Mouse (Mus musculus): Measurements from ENCODE around the gene Slc30a2. TPM values are rescaled to one million over a fixed set of nuclear protein-coding genes. Genes with fewer than 3 reads are reported as not detected.

Slc30a2 gene
- polyA plus RNA-seq, 1 experiment from 2014 or later: 0.05 TPM

- Histone ChIP-seq H3K36me3 (ENCODE audit: control insufficient read depth, insufficient read depth, low read length) (no peaks in the 10 kb centered on the region), H3K27me3 (replicated peaks; ENCODE audit: control insufficient read depth, insufficient read depth, low read length) (no peaks in the 10 kb centered on the region), H3K4me3 (ENCODE audit: low read depth, low read length) (no peak overlapping the region), H3K4me2 (ENCODE audit: low read length) (peak overlapping the region; percentile 64; the same call in 1 of the 2 replicates), H3K27ac (ENCODE audit: low read depth, low read length) (no peak overlapping the region), H3K9me3 (replicated peaks; ENCODE audit: control insufficient read depth, low read length) (no peaks in the 10 kb centered on the region), H3K9ac (ENCODE audit: low read length) (no peak overlapping the region), H3K4me1 (ENCODE audit: control insufficient read depth, insufficient read depth, low read length) (peaks cover 8% of the 10 kb centered on the region)
- ATAC-seq: no peak
- WGBS: 95% methylated on average over 7 of the region's 7 CpGs
- DNase-seq (ENCODE audit: low spot score): no peak
Observed at GRCm38 (mm10) chr4:134395142-134395541, 52.2 kb downstream of the Slc30a2 start.

DNA sequence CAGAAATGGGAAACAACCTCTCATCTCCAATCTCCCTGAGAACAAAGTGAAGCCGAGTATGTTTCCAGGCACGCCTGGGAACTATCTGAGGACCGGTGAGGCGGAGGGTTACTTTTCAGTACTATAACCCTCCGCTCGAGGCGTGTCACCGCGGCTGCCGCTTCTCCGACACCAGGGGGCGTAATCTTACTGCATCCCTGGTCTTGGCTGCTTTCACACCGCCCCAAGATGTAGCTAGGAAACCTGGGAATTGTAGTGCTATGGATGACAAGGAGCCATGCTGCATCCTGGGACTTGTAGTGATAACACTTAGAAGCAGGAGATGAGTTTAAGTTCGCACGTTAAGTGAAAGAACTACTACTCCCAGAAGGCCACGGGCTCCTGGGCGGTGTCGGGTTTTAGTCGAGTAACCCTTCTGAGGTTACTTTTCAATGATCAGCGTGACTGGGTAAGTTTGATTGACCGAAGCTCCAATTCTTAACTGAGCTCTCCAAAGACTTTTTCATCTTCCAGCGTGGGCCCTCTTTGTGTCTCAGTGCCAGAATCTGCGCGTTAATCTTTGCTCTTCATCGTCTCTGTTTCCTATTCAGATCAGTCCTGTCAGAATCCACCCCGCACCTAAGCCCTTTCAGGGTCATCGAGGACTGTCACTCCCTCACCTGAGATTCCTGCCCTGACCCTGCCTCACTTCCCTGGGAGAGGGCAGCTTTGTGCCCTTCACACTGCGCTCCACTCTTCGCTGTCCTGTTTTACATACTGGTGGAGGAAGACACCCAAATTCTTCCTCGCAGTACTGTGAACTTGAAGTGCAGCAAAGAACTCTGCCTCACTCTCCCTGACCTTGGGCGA lies 53.2 kb downstream of the Slc30a2 start, which contains the start of gene Pafah2:
Pafah2 (plus strand) TSS at position 344 of the 849 bp plus-strand sequence.
- Histone ChIP-seq H3K4me3 (ENCODE audit: low read depth, low read length) (peak within 1 kb of the TSS; percentile 46), H3K9ac (ENCODE audit: low read length) (peak within 1 kb of the TSS; percentile 68), H3K4me1 (ENCODE audit: control insufficient read depth, insufficient read depth, low read length) (peaks cover 16% of the 10 kb centered on the region), H3K9me3 (replicated peaks; ENCODE audit: control insufficient read depth, low read length) (no peaks in the 10 kb centered on the region), H3K27me3 (replicated peaks; ENCODE audit: control insufficient read depth, insufficient read depth, low read length) (no peaks in the 10 kb centered on the region), H3K4me2 (ENCODE audit: low read length) (peak within 1 kb of the TSS; percentile 68), H3K27ac (ENCODE audit: low read depth, low read length) (peak within 1 kb of the TSS; percentile 81), H3K36me3 (ENCODE audit: control insufficient read depth, insufficient read depth, low read length) (no peaks in the 10 kb centered on the region)
- peak; percentile 100 for DNase-seq (ENCODE audit: low spot score)
- peak; percentile 98 for ATAC-seq
- WGBS: under 1% methylated on average over 31 of the region's 31 CpGs

DNA sequence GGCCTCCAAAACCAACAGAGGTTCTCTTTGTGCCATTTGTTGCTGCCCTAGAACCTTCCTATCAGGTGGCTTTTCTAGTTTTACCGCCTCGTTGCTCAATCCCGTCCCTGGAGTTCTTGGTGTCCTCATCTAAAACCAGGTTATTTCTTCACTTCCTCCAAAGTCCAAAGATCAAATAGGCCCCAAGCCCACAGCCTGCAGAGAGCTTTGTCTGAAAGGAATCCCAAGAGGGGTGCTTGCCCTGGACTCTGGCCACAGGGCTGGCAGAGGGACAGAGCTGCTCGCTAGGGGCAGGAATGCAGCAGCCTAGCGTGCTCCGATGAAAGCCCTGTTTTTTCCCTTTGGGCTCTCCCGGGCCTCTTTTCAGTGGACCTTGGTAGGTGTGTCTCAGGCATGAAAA lies 54.1 kb downstream of the Slc30a2 start:
- H3K4me1 ChIP-seq (ENCODE audit: control insufficient read depth, insufficient read depth, low read length): peaks cover 23% of the 10 kb centered on the region
- H3K4me3 ChIP-seq (ENCODE audit: low read depth, low read length): peak overlapping the region; percentile 46; the same call in 1 of the 2 replicates
- H3K4me2 ChIP-seq (ENCODE audit: low read length): peak overlapping the region; percentile 68
- DNase-seq (ENCODE audit: low spot score) (peak; percentile 35), ATAC-seq (no peak)
- peak overlapping the region; percentile 9; the same call in 1 of the 2 replicates for H3K27ac ChIP-seq (ENCODE audit: low read depth, low read length)
- 24% methylated on average over 7 of the region's 7 CpGs for WGBS
- no peaks in the 10 kb centered on the region for H3K36me3 ChIP-seq (ENCODE audit: control insufficient read depth, insufficient read depth, low read length)
- peak overlapping the region; percentile 29; the same call in 1 of the 2 replicates for H3K9ac ChIP-seq (ENCODE audit: low read length)
- H3K9me3 ChIP-seq (replicated peaks; ENCODE audit: control insufficient read depth, low read length): no peaks in the 10 kb centered on the region
- no peaks in the 10 kb centered on the region for H3K27me3 ChIP-seq (replicated peaks; ENCODE audit: control insufficient read depth, insufficient read depth, low read length)

DNA sequence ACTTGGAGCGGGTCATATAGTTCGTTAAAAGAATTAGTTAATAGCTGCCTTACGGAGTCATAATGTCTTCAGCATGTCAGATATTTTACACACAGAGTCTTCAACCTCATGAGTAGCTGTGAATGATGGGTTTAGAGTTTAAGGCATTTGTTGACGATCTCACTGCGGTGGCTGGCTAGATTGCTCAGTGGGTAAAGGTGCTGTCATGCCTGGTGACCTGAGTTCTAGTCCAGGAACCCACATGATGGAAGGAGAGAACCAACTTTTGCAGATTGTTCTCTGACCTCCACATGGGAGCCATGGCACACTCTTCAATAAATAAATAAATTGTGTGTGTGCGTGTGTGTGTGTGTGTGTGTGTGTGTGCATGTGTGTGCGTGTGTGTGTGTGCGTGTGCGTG lies 54.8 kb downstream of the Slc30a2 start:
- Histone ChIP-seq H3K27ac (ENCODE audit: low read depth, low read length) (no peak overlapping the region), H3K4me2 (ENCODE audit: low read length) (peak overlapping the region; percentile 68; the same call in 1 of the 2 replicates), H3K9me3 (replicated peaks; ENCODE audit: control insufficient read depth, low read length) (no peaks in the 10 kb centered on the region), H3K4me1 (ENCODE audit: control insufficient read depth, insufficient read depth, low read length) (peaks cover 23% of the 10 kb centered on the region), H3K36me3 (ENCODE audit: control insufficient read depth, insufficient read depth, low read length) (no peaks in the 10 kb centered on the region), H3K27me3 (replicated peaks; ENCODE audit: control insufficient read depth, insufficient read depth, low read length) (no peaks in the 10 kb centered on the region), H3K9ac (ENCODE audit: low read length) (no peak overlapping the region), H3K4me3 (ENCODE audit: low read depth, low read length) (no peak overlapping the region)
- WGBS: 92% methylated on average over 9 of the region's 9 CpGs
- DNase-seq (ENCODE audit: low spot score) (no peak), ATAC-seq (no peak)

- peak; percentile 66 for DNase-seq (ENCODE audit: low spot score)
- H3K4me2 ChIP-seq (ENCODE audit: low read length): peak overlapping the region; percentile 67
- no peaks in the 10 kb centered on the region for H3K27me3 ChIP-seq (replicated peaks; ENCODE audit: control insufficient read depth, insufficient read depth, low read length)
- no peak for ATAC-seq
- no peaks in the 10 kb centered on the region for H3K36me3 ChIP-seq (ENCODE audit: control insufficient read depth, insufficient read depth, low read length)
- no peaks in the 10 kb centered on the region for H3K9me3 ChIP-seq (replicated peaks; ENCODE audit: control insufficient read depth, low read length)
- 7% methylated on average over 5 of the region's 5 CpGs for WGBS
- H3K4me3 ChIP-seq (ENCODE audit: low read depth, low read length): no peak overlapping the region
- no peak overlapping the region for H3K27ac ChIP-seq (ENCODE audit: low read depth, low read length)
- no peak overlapping the region for H3K9ac ChIP-seq (ENCODE audit: low read length)
- H3K4me1 ChIP-seq (ENCODE audit: control insufficient read depth, insufficient read depth, low read length): peaks cover 23% of the 10 kb centered on the region
Observed at GRCm38 (mm10) chr4:134400206-134400605, 57.2 kb downstream of the Slc30a2 start.

DNA sequence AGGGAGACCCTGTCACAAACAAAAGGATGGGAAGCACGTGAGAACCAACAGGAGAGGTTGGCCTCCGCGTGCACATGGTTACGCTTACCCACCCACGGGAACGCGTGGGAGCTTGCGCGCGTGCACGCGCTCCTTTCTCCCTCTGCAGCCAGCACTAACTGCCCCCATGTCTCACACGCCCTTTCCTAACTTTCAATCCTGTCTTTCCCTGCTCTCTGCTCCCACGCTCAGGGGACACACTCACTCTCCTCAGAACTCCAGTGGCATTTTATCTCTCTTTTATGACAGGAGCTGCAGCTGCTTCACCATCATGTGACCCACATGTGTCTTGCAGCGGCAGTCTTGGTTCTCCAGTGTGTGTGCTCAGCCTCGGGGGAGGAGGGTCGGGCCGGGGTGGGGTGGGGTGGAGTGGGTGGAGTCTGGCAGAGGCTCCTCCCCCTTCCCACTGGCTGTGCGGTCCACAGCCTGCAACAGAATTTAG lies 58.2 kb downstream of the Slc30a2 start:
- DNase-seq (ENCODE audit: low spot score): peak; percentile 78
- no peaks in the 10 kb centered on the region for H3K27me3 ChIP-seq (replicated peaks; ENCODE audit: control insufficient read depth, insufficient read depth, low read length)
- 9% methylated on average over 19 of the region's 19 CpGs for whole genome bisulfite sequencing
- H3K9ac ChIP-seq (ENCODE audit: low read length): peak overlapping the region; percentile 56
- peak; percentile 78 for ATAC-seq
- H3K36me3 ChIP-seq (ENCODE audit: control insufficient read depth, insufficient read depth, low read length): no peaks in the 10 kb centered on the region
- no peaks in the 10 kb centered on the region for H3K9me3 ChIP-seq (replicated peaks; ENCODE audit: control insufficient read depth, low read length)
- peaks cover 23% of the 10 kb centered on the region for H3K4me1 ChIP-seq (ENCODE audit: control insufficient read depth, insufficient read depth, low read length)
- H3K4me3 ChIP-seq (ENCODE audit: low read depth, low read length): peak overlapping the region; percentile 31
- H3K4me2 ChIP-seq (ENCODE audit: low read length): peak overlapping the region; percentile 67
- H3K27ac ChIP-seq (ENCODE audit: low read depth, low read length): peak overlapping the region; percentile 76; the same call in 1 of the 2 replicates

- peaks cover 22% of the 10 kb centered on the region for H3K4me1 ChIP-seq (ENCODE audit: control insufficient read depth, insufficient read depth, low read length)
- 0 out of 2 replicates have a peak overlapping the region, but pooled peaks have one; percentile 76 for H3K27ac ChIP-seq (ENCODE audit: low read depth, low read length)
- H3K4me2 ChIP-seq (ENCODE audit: low read length): 0 out of 2 replicates have a peak overlapping the region, but pooled peaks have one; percentile 67
- 69% methylated on average over 16 of the region's 16 CpGs for whole genome bisulfite sequencing
- no peaks in the 10 kb centered on the region for H3K36me3 ChIP-seq (ENCODE audit: control insufficient read depth, insufficient read depth, low read length)
- 0 out of 2 replicates have a peak, but pooled peaks have one; percentile 18 for ATAC-seq
- H3K9ac ChIP-seq (ENCODE audit: low read length): no peak overlapping the region
- H3K9me3 ChIP-seq (replicated peaks; ENCODE audit: control insufficient read depth, low read length): no peaks in the 10 kb centered on the region
- H3K4me3 ChIP-seq (ENCODE audit: low read depth, low read length): no peak overlapping the region
- DNase-seq (ENCODE audit: low spot score): no peak
- H3K27me3 ChIP-seq (replicated peaks; ENCODE audit: control insufficient read depth, insufficient read depth, low read length): no peaks in the 10 kb centered on the region
Observed at GRCm38 (mm10) chr4:134401856-134402570, 59.0 kb downstream of the Slc30a2 start.

DNA sequence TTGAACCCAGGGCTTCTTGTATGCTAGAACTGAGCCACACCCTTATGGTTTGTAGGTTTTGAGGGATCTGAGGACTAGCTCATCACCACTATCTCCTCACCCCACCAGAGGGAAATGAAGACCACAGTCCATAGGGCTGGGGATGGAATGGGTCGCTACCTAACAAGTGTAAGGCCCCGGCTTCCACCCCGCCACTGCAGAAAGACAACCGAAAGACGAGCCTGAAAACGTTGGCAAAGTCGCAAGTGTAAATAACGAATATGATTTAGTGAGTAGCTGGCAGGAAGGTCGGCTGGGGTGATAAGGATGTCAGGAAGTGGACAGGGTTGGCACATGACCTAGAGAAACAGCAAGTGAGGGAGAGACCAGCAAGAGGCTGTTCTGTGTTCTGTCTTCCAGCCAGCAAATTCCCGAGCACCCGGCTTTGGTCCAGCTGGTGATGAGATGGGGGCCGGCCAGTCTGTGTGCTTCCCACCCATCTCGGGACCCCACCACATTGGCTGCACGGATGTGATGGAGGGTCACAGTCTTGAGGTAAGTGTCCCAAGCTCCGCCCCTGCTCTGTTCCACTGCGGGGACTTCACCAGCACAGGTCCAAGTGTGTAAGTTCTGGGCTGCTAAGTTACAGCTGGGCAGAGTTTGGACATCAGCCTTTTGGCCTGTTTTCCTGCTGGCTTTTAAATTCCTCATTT lies 59.7 kb downstream of the Slc30a2 start:
- Histone ChIP-seq H3K27me3 (replicated peaks; ENCODE audit: control insufficient read depth, insufficient read depth, low read length) (no peaks in the 10 kb centered on the region), H3K27ac (ENCODE audit: low read depth, low read length) (no peak overlapping the region), H3K9me3 (replicated peaks; ENCODE audit: control insufficient read depth, low read length) (no peaks in the 10 kb centered on the region), H3K9ac (ENCODE audit: low read length) (no peak overlapping the region), H3K4me1 (ENCODE audit: control insufficient read depth, insufficient read depth, low read length) (peaks cover 19% of the 10 kb centered on the region), H3K4me2 (ENCODE audit: low read length) (no peak overlapping the region), H3K36me3 (ENCODE audit: control insufficient read depth, insufficient read depth, low read length) (no peaks in the 10 kb centered on the region), H3K4me3 (ENCODE audit: low read depth, low read length) (no peak overlapping the region)
- DNase-seq (ENCODE audit: low spot score) (no peak), ATAC-seq (no peak)
- WGBS: 82% methylated on average over 16 of the region's 16 CpGs
